Mouse (Mus musculus) midbrain, embryonic 15.5 days (tissue): ENCODE data around the gene Cacnb4. TPM values are rescaled to one million over a fixed set of nuclear protein-coding genes. Genes with fewer than 3 reads are reported as not detected.
A peak's percentile ranks its signal among the peaks of the same experiment; 100 is the strongest.

ENCODE experiments used
- ATAC-seq: fragments of 200-750 bp; cut with Nextera tagmentation; replicated peaks from 2 replicates; pipeline ENCODE4 v1.8.0; 2017; ENCODE audit warnings: moderate TSS enrichment
- H3K27ac ChIP-seq: fragments of 300-500 bp; sonication (generic); 2 replicates; pipeline ENCODE4 v1.5.1; 2015; ENCODE audit warnings: mild to moderate bottlenecking, inconsistent platforms
- H3K27me3 ChIP-seq: fragments of 300-500 bp; sonication (generic); replicated peaks from 2 replicates; pipeline ENCODE4 v1.6.1; 2015; ENCODE audit warnings: inconsistent platforms
- H3K36me3 ChIP-seq: fragments of 300-500 bp; sonication (generic); replicated peaks from 2 replicates; pipeline ENCODE4 v1.6.1; 2015; ENCODE audit warnings: inconsistent platforms
- H3K4me1 ChIP-seq: fragments of 300-500 bp; sonication (generic); 2 replicates; pipeline ENCODE4 v1.6.1; 2015; ENCODE audit warnings: inconsistent platforms
- H3K4me2 ChIP-seq: fragments of 300-500 bp; sonication (generic); 2 replicates; pipeline ENCODE4 v1.6.1; 2015; ENCODE audit warnings: inconsistent platforms, mild to moderate bottlenecking, moderate library complexity
- H3K4me3 ChIP-seq: fragments of 300-500 bp; sonication (generic); 2 replicates; pipeline ENCODE4 v1.5.1; 2015; ENCODE audit warnings: mild to moderate bottlenecking, inconsistent platforms
- H3K9ac ChIP-seq: fragments of 300-500 bp; sonication (generic); 2 replicates; pipeline ENCODE4 v1.6.1; 2015; ENCODE audit warnings: mild to moderate bottlenecking, inconsistent platforms
- H3K9me3 ChIP-seq: fragments of 300-500 bp; sonication (generic); 2 replicates; pipeline ENCODE4 v1.6.1; 2016; ENCODE audit warnings: inconsistent platforms
- WGBS: fragments of 180-500 bp; shearing (Covaris S2); methylation state at CpG from one replicate; pipeline ENCODE4 v1.1.7; 2015; ENCODE audit warnings: mixed read lengths; 5-methylcytosine and 5-hydroxymethylcytosine counted together
- polyA plus RNA-seq: library from polyadenylated mRNA; unstranded; fragments of >200 nt; fragmentation: Nextera tagmentation; extraction: Ambion mirVana; gene quantifications from 2 replicates; pipeline ENCODE4 v1.2.1, GENCODE M21; 2015

Gene Cacnb4
- polyA plus RNA-seq, 1 experiment from 2014 or later: 13.7 TPM

GRCm38 (mm10) chr2:52597511-52597910, 79.1 kb downstream of the Cacnb4 start:
- no peaks in the 10 kb centered on the region for H3K4me1 ChIP-seq
- no peak overlapping the region for H3K4me2 ChIP-seq
- H3K27ac ChIP-seq: no peak overlapping the region
- H3K27me3 ChIP-seq: no peaks in the 10 kb centered on the region
- H3K9me3 ChIP-seq: no peaks in the 10 kb centered on the region
- ATAC-seq: no peak
- H3K4me3 ChIP-seq: no peak overlapping the region
- H3K9ac ChIP-seq: no peak overlapping the region
- no peaks in the 10 kb centered on the region for H3K36me3 ChIP-seq

GRCm38 (mm10) chr2:52593814-52594213, 82.8 kb downstream of the Cacnb4 start:
- WGBS: 93% methylated on average over 8 of the region's 8 CpGs
- H3K27ac ChIP-seq: no peak overlapping the region
- no peak overlapping the region for H3K4me2 ChIP-seq
- no peaks in the 10 kb centered on the region for H3K27me3 ChIP-seq
- ATAC-seq: no peak
- no peaks in the 10 kb centered on the region for H3K36me3 ChIP-seq
- H3K9ac ChIP-seq: no peak overlapping the region
- no peak overlapping the region for H3K4me3 ChIP-seq
- H3K4me1 ChIP-seq: peaks cover 10% of the 10 kb centered on the region
- no peaks in the 10 kb centered on the region for H3K9me3 ChIP-seq

GRCm38 (mm10) chr2:52593260-52593659, 83.4 kb downstream of the Cacnb4 start:
- Histone ChIP-seq H3K36me3 (no peaks in the 10 kb centered on the region), H3K27ac (no peak overlapping the region), H3K27me3 (no peaks in the 10 kb centered on the region), H3K4me3 (no peak overlapping the region), H3K9me3 (no peaks in the 10 kb centered on the region), H3K4me2 (no peak overlapping the region), H3K4me1 (peaks cover 10% of the 10 kb centered on the region), H3K9ac (no peak overlapping the region)
- no peak for ATAC-seq
- 73% methylated on average over 5 of the region's 5 CpGs for WGBS

- H3K4me3 ChIP-seq: no peak overlapping the region
- H3K4me1 ChIP-seq: peaks cover 10% of the 10 kb centered on the region
- no peak overlapping the region for H3K9ac ChIP-seq
- H3K4me2 ChIP-seq: peak overlapping the region; percentile 20; the same call in 1 of the 2 replicates
- WGBS: 5% methylated on average over 5 of the region's 5 CpGs
- H3K27ac ChIP-seq: peak overlapping the region; percentile 72
- H3K27me3 ChIP-seq: no peaks in the 10 kb centered on the region
- ATAC-seq: peak; percentile 87
- H3K36me3 ChIP-seq: no peaks in the 10 kb centered on the region
- no peaks in the 10 kb centered on the region for H3K9me3 ChIP-seq
Observed at GRCm38 (mm10) chr2:52590970-52591347, 85.7 kb downstream of the Cacnb4 start.

- Histone ChIP-seq H3K36me3 (no peaks in the 10 kb centered on the region), H3K9me3 (no peaks in the 10 kb centered on the region), H3K27me3 (no peaks in the 10 kb centered on the region), H3K27ac (peak overlapping the region; percentile 72), H3K4me1 (peaks cover 10% of the 10 kb centered on the region), H3K9ac (no peak overlapping the region), H3K4me2 (peak overlapping the region; percentile 20; the same call in 1 of the 2 replicates), H3K4me3 (no peak overlapping the region)
- WGBS: 53% methylated on average over 7 of the region's 7 CpGs
- ATAC-seq: peak; percentile 40
Observed at GRCm38 (mm10) chr2:52590340-52590969, 86.2 kb downstream of the Cacnb4 start.

- H3K4me3 ChIP-seq: no peak overlapping the region
- H3K36me3 ChIP-seq: no peaks in the 10 kb centered on the region
- H3K27me3 ChIP-seq: no peaks in the 10 kb centered on the region
- 88% methylated on average over 4 of the region's 4 CpGs for WGBS
- no peaks in the 10 kb centered on the region for H3K9me3 ChIP-seq
- no peak for ATAC-seq
- H3K4me1 ChIP-seq: peaks cover 10% of the 10 kb centered on the region
- no peak overlapping the region for H3K4me2 ChIP-seq
- 0 out of 2 replicates have a peak overlapping the region, but pooled peaks have one; percentile 72 for H3K27ac ChIP-seq
- no peak overlapping the region for H3K9ac ChIP-seq
Observed at GRCm38 (mm10) chr2:52589514-52589913, 87.1 kb downstream of the Cacnb4 start.

- no peaks in the 10 kb centered on the region for H3K9me3 ChIP-seq
- H3K9ac ChIP-seq: no peak overlapping the region
- WGBS: 77% methylated on average over 4 of the region's 4 CpGs
- H3K36me3 ChIP-seq: no peaks in the 10 kb centered on the region
- H3K27ac ChIP-seq: no peak overlapping the region
- H3K27me3 ChIP-seq: no peaks in the 10 kb centered on the region
- H3K4me1 ChIP-seq: peaks cover 2% of the 10 kb centered on the region
- no peak overlapping the region for H3K4me2 ChIP-seq
- ATAC-seq: no peak
- H3K4me3 ChIP-seq: no peak overlapping the region
Observed at GRCm38 (mm10) chr2:52585384-52585783, 91.2 kb downstream of the Cacnb4 start.

- no peaks in the 10 kb centered on the region for H3K4me1 ChIP-seq
- no peak overlapping the region for H3K4me3 ChIP-seq
- H3K27me3 ChIP-seq: no peaks in the 10 kb centered on the region
- no peak overlapping the region for H3K27ac ChIP-seq
- no peak for ATAC-seq
- H3K9me3 ChIP-seq: no peaks in the 10 kb centered on the region
- 96% methylated on average over 11 of the region's 11 CpGs for WGBS
- no peak overlapping the region for H3K9ac ChIP-seq
- no peak overlapping the region for H3K4me2 ChIP-seq
- no peaks in the 10 kb centered on the region for H3K36me3 ChIP-seq
Observed at GRCm38 (mm10) chr2:52581132-52581781, 95.4 kb downstream of the Cacnb4 start.

GRCm38 (mm10) chr2:52580697-52581096, 95.9 kb downstream of the Cacnb4 start:
- no peak overlapping the region for H3K4me3 ChIP-seq
- ATAC-seq: no peak
- 55% methylated on average over 5 of the region's 5 CpGs for WGBS
- H3K9me3 ChIP-seq: no peaks in the 10 kb centered on the region
- no peaks in the 10 kb centered on the region for H3K36me3 ChIP-seq
- no peak overlapping the region for H3K4me2 ChIP-seq
- no peaks in the 10 kb centered on the region for H3K27me3 ChIP-seq
- no peak overlapping the region for H3K9ac ChIP-seq
- no peaks in the 10 kb centered on the region for H3K4me1 ChIP-seq
- H3K27ac ChIP-seq: no peak overlapping the region

GRCm38 (mm10) chr2:52578846-52579245, 97.8 kb downstream of the Cacnb4 start:
- H3K27ac ChIP-seq: no peak overlapping the region
- no peaks in the 10 kb centered on the region for H3K27me3 ChIP-seq
- H3K4me2 ChIP-seq: no peak overlapping the region
- H3K36me3 ChIP-seq: no peaks in the 10 kb centered on the region
- no peak for ATAC-seq
- H3K4me1 ChIP-seq: no peaks in the 10 kb centered on the region
- 50% methylated on average over 3 of the region's 3 CpGs for WGBS
- no peaks in the 10 kb centered on the region for H3K9me3 ChIP-seq
- H3K4me3 ChIP-seq: no peak overlapping the region
- no peak overlapping the region for H3K9ac ChIP-seq

GRCm38 (mm10) chr2:52577700-52578099, 98.9 kb downstream of the Cacnb4 start:
- Histone ChIP-seq H3K36me3 (no peaks in the 10 kb centered on the region), H3K9me3 (no peaks in the 10 kb centered on the region), H3K27ac (no peak overlapping the region), H3K9ac (no peak overlapping the region), H3K4me3 (no peak overlapping the region), H3K4me2 (no peak overlapping the region), H3K27me3 (no peaks in the 10 kb centered on the region), H3K4me1 (no peaks in the 10 kb centered on the region)
- no peak for ATAC-seq
- 88% methylated on average over 4 of the region's 4 CpGs for WGBS

- no peak overlapping the region for H3K27ac ChIP-seq
- no peak for ATAC-seq
- 92% methylated on average over 2 of the region's 2 CpGs for WGBS
- H3K9me3 ChIP-seq: no peaks in the 10 kb centered on the region
- H3K27me3 ChIP-seq: no peaks in the 10 kb centered on the region
- no peak overlapping the region for H3K4me3 ChIP-seq
- no peak overlapping the region for H3K4me2 ChIP-seq
- H3K4me1 ChIP-seq: no peaks in the 10 kb centered on the region
- H3K9ac ChIP-seq: no peak overlapping the region
- no peaks in the 10 kb centered on the region for H3K36me3 ChIP-seq
Observed at GRCm38 (mm10) chr2:52576546-52576945, 100.1 kb downstream of the Cacnb4 start.

GRCm38 (mm10) chr2:52575637-52576175, 100.9 kb downstream of the Cacnb4 start:
- Histone ChIP-seq H3K36me3 (no peaks in the 10 kb centered on the region), H3K4me2 (no peak overlapping the region), H3K27ac (no peak overlapping the region), H3K4me1 (no peaks in the 10 kb centered on the region), H3K27me3 (no peaks in the 10 kb centered on the region), H3K9ac (no peak overlapping the region), H3K9me3 (no peaks in the 10 kb centered on the region), H3K4me3 (no peak overlapping the region)
- WGBS: 92% methylated on average over 10 of the region's 10 CpGs
- ATAC-seq: no peak
